Mouse (Mus musculus) embryonic facial prominence, embryonic 15.5 days (tissue): Measurements from ENCODE around the gene Gm20388. TPM values are rescaled to one million over a fixed set of nuclear protein-coding genes. Genes with fewer than 3 reads are reported as not detected.

Experiments used
- ATAC-seq: fragments of 200-750 bp; cut with Nextera tagmentation; 2 replicates; pipeline ENCODE4 v1.8.0; 2017; ENCODE audit warnings: low read depth, moderate TSS enrichment; ENCODE audit not compliant: insufficient number of reproducible peaks, low FRiP score, low TSS enrichment
- H3K27ac ChIP-seq: fragments of 300-500 bp; sonication (generic); replicated peaks from 2 replicates; pipeline ENCODE4 v1.5.1; 2015; ENCODE audit warnings: mild to moderate bottlenecking, inconsistent platforms
- H3K27me3 ChIP-seq: fragments of 300-500 bp; sonication (generic); 2 replicates; pipeline ENCODE4 v1.6.1; 2015; ENCODE audit warnings: inconsistent platforms
- H3K36me3 ChIP-seq: fragments of 300-500 bp; sonication (generic); 2 replicates; pipeline ENCODE4 v1.6.1; 2015; ENCODE audit warnings: mild to moderate bottlenecking, inconsistent platforms
- H3K4me1 ChIP-seq: fragments of 300-500 bp; sonication (generic); 2 replicates; pipeline ENCODE4 v1.6.1; 2015; ENCODE audit warnings: inconsistent platforms
- H3K4me2 ChIP-seq: fragments of 300-500 bp; sonication (generic); replicated peaks from 2 replicates; pipeline ENCODE4 v1.6.1; 2015; ENCODE audit warnings: mild to moderate bottlenecking, inconsistent platforms
- H3K4me3 ChIP-seq: fragments of 300-500 bp; sonication (generic); replicated peaks from 2 replicates; pipeline ENCODE4 v1.5.1; 2015; ENCODE audit warnings: mild to moderate bottlenecking, inconsistent platforms
- H3K9ac ChIP-seq: fragments of 300-500 bp; sonication (generic); 2 replicates; pipeline ENCODE4 v1.6.1; 2015; ENCODE audit warnings: inconsistent platforms
- H3K9me3 ChIP-seq: fragments of 300-500 bp; sonication (generic); replicated peaks from 2 replicates; pipeline ENCODE4 v1.6.1; 2016; ENCODE audit warnings: inconsistent platforms
- WGBS: fragments of 180-500 bp; shearing (Covaris S2); methylation state at CpG from one replicate; pipeline ENCODE4 v1.1.7; 2015; 5-methylcytosine and 5-hydroxymethylcytosine counted together
- polyA plus RNA-seq: library from polyadenylated mRNA; unstranded; fragments of >200 nt; fragmentation: Nextera tagmentation; extraction: Ambion mirVana; gene quantifications from 2 replicates; pipeline ENCODE4 v1.2.1, GENCODE M21; 2015

Gm20388 gene
- polyA plus RNA-seq, 1 experiment from 2014 or later = 8.0 TPM

GRCm38 (mm10) chr8:122836696-122837095 is 2926.1 kb downstream of the Gm20388 start:
- WGBS = 93% methylated on average over 13 of the region's 13 CpGs

GRCm38 (mm10) chr8:122844161-122844560 is 2933.5 kb downstream of the Gm20388 start:
- no peaks in the 10 kb centered on the region for H3K9me3 ChIP-seq
- no peak overlapping the region for H3K9ac ChIP-seq
- peaks cover 20% of the 10 kb centered on the region for H3K4me1 ChIP-seq
- no peak overlapping the region for H3K27ac ChIP-seq
- ATAC-seq = no peak
- H3K36me3 ChIP-seq = no peaks in the 10 kb centered on the region
- H3K4me3 ChIP-seq = no peak overlapping the region
- H3K27me3 ChIP-seq = no peaks in the 10 kb centered on the region
- 44% methylated on average over 3 of the region's 3 CpGs for WGBS
- no peak overlapping the region for H3K4me2 ChIP-seq

More at GRCm38 (mm10) chr8:122836696-122837095, 2926.1 kb downstream of the Gm20388 start:
- H3K4me2 ChIP-seq = no peak overlapping the region
- no peaks in the 10 kb centered on the region for H3K4me1 ChIP-seq
- H3K4me3 ChIP-seq = no peak overlapping the region
- no peak overlapping the region for H3K27ac ChIP-seq
- H3K27me3 ChIP-seq = no peaks in the 10 kb centered on the region
- H3K36me3 ChIP-seq = no peaks in the 10 kb centered on the region
- H3K9me3 ChIP-seq = no peaks in the 10 kb centered on the region
- H3K9ac ChIP-seq = no peak overlapping the region
- no peak for ATAC-seq

GRCm38 (mm10) chr8:122845662-122846061 is 2935.0 kb downstream of the Gm20388 start:
- Histone ChIP-seq H3K27me3 (no peaks in the 10 kb centered on the region), H3K4me3 (no peak overlapping the region), H3K4me2 (no peak overlapping the region), H3K9ac (no peak overlapping the region), H3K4me1 (peaks cover 20% of the 10 kb centered on the region), H3K9me3 (no peaks in the 10 kb centered on the region), H3K27ac (no peak overlapping the region), H3K36me3 (no peaks in the 10 kb centered on the region)
- ATAC-seq = no peak
- 60% methylated on average over 4 of the region's 4 CpGs for WGBS

GRCm38 (mm10) chr8:122847829-122848561 is 2937.4 kb downstream of the Gm20388 start, which contains the start of gene Cdh15:
TSS of gene Cdh15 (plus strand) at chr8:122847966.
- peak within 1 kb of the TSS; percentile 27 for H3K4me3 ChIP-seq
- H3K36me3 ChIP-seq = no peaks in the 10 kb centered on the region
- peak within 1 kb of the TSS; percentile 39 for H3K4me2 ChIP-seq
- peaks cover 34% of the 10 kb centered on the region for H3K4me1 ChIP-seq
- 12% methylated on average over 17 of the region's 18 CpGs for WGBS
- H3K27me3 ChIP-seq = no peaks in the 10 kb centered on the region
- no peak within 1 kb of the TSS for H3K9ac ChIP-seq
- 0 out of 2 replicates have a peak within 1 kb of the TSS, but pooled peaks have one; percentile 12 for H3K27ac ChIP-seq
- peak; percentile 81 for ATAC-seq
- no peaks in the 10 kb centered on the region for H3K9me3 ChIP-seq

GRCm38 (mm10) chr8:122849152-122849910 is 2938.7 kb downstream of the Gm20388 start:
- Histone ChIP-seq H3K4me2 (no peak overlapping the region; the same call in 1 of the 2 replicates), H3K4me1 (peaks cover 40% of the 10 kb centered on the region), H3K27me3 (no peaks in the 10 kb centered on the region), H3K9ac (no peak overlapping the region), H3K27ac (no peak overlapping the region; the same call in 1 of the 2 replicates), H3K36me3 (no peaks in the 10 kb centered on the region), H3K9me3 (no peaks in the 10 kb centered on the region), H3K4me3 (peak overlapping the region; percentile 27)
- ATAC-seq = no peak
- 44% methylated on average over 10 of the region's 11 CpGs for WGBS

GRCm38 (mm10) chr8:122850641-122851240 is 2940.1 kb downstream of the Gm20388 start:
- peak overlapping the region; percentile 41; the same call in 1 of the 2 replicates for H3K27ac ChIP-seq
- no peaks in the 10 kb centered on the region for H3K9me3 ChIP-seq
- H3K36me3 ChIP-seq = no peaks in the 10 kb centered on the region
- H3K4me2 ChIP-seq = no peak overlapping the region
- no peaks in the 10 kb centered on the region for H3K27me3 ChIP-seq
- peak; percentile 69 for ATAC-seq
- H3K9ac ChIP-seq = no peak overlapping the region
- H3K4me3 ChIP-seq = no peak overlapping the region; the same call in 1 of the 2 replicates
- H3K4me1 ChIP-seq = peaks cover 38% of the 10 kb centered on the region
- 60% methylated on average over 3 of the region's 3 CpGs for WGBS

- Histone ChIP-seq H3K36me3 (no peaks in the 10 kb centered on the region), H3K4me3 (no peak overlapping the region), H3K27ac (no peak overlapping the region), H3K4me2 (no peak overlapping the region), H3K9ac (no peak overlapping the region), H3K4me1 (peaks cover 30% of the 10 kb centered on the region), H3K9me3 (no peaks in the 10 kb centered on the region), H3K27me3 (no peaks in the 10 kb centered on the region)
- ATAC-seq = no peak
- 77% methylated on average over 12 of the region's 12 CpGs for whole genome bisulfite sequencing
Measured at GRCm38 (mm10) chr8:122851692-122852545, 2941.3 kb downstream of the Gm20388 start.

GRCm38 (mm10) chr8:122852546-122852905 is 2941.9 kb downstream of the Gm20388 start:
- H3K9me3 ChIP-seq = no peaks in the 10 kb centered on the region
- H3K9ac ChIP-seq = no peak overlapping the region
- no peak overlapping the region for H3K4me2 ChIP-seq
- H3K27me3 ChIP-seq = no peaks in the 10 kb centered on the region
- no peaks in the 10 kb centered on the region for H3K36me3 ChIP-seq
- ATAC-seq = no peak
- no peak overlapping the region for H3K4me3 ChIP-seq
- H3K27ac ChIP-seq = no peak overlapping the region
- 22% methylated on average over 1 of the region's 1 CpGs for WGBS
- H3K4me1 ChIP-seq = peaks cover 30% of the 10 kb centered on the region

GRCm38 (mm10) chr8:122853340-122853771 is 2942.7 kb downstream of the Gm20388 start:
- 0 out of 2 replicates have a peak, but pooled peaks have one; percentile 32 for ATAC-seq
- Histone ChIP-seq H3K27me3 (no peaks in the 10 kb centered on the region), H3K4me1 (peaks cover 23% of the 10 kb centered on the region), H3K27ac (no peak overlapping the region), H3K9ac (no peak overlapping the region), H3K4me2 (no peak overlapping the region), H3K4me3 (no peak overlapping the region), H3K9me3 (no peaks in the 10 kb centered on the region), H3K36me3 (no peaks in the 10 kb centered on the region)
- 19% methylated on average over 11 of the region's 11 CpGs for WGBS

GRCm38 (mm10) chr8:122854388-122854787 is 2943.7 kb downstream of the Gm20388 start:
- no peak overlapping the region for H3K9ac ChIP-seq
- H3K4me3 ChIP-seq = no peak overlapping the region
- no peak for ATAC-seq
- no peaks in the 10 kb centered on the region for H3K36me3 ChIP-seq
- H3K27me3 ChIP-seq = no peaks in the 10 kb centered on the region
- H3K9me3 ChIP-seq = no peaks in the 10 kb centered on the region
- peaks cover 20% of the 10 kb centered on the region for H3K4me1 ChIP-seq
- no peak overlapping the region for H3K27ac ChIP-seq
- H3K4me2 ChIP-seq = no peak overlapping the region
- 72% methylated on average over 7 of the region's 7 CpGs for WGBS
